Mouse (Mus musculus) intestine, embryonic 16.5 days (tissue): ENCODE data around the gene Ptgr1. TPM values are rescaled to one million over a fixed set of nuclear protein-coding genes. Genes with fewer than 3 reads are reported as not detected.

ENCODE experiments used
- polyA plus RNA-seq: library from polyadenylated mRNA; unstranded; fragments of >200 nt; fragmentation: Nextera tagmentation; extraction: Ambion mirVana; gene quantifications from 2 replicates; pipeline ENCODE4 v1.2.1, GENCODE M21; 2015

Gene Ptgr1
- polyA plus RNA-seq, 1 experiment from 2014 or later, result 45.5 TPM

Other genes starting within 250 kb of the Ptgr1 start
- not detected in 2 replicates for gene Olfr267, start 199.4 kb downstream of the Ptgr1 start, polyA plus RNA-seq
- 21.4 and 23.7 TPM in 2 replicates for gene Ecpas, start 74.4 kb downstream of the Ptgr1 start, polyA plus RNA-seq
- gene Zkscan16, start 43.5 kb downstream of the Ptgr1 start, polyA plus RNA-seq, result 0.16 and 0.29 TPM in 2 replicates
- gene Dnajc25, start 7.9 kb upstream of the Ptgr1 start, polyA plus RNA-seq, result 5.6 and 8.3 TPM in 2 replicates
- 9.3 and 10.8 TPM in 2 replicates for gene Gm20503, start 16.1 kb upstream of the Ptgr1 start, polyA plus RNA-seq
- 76.5 and 86.1 TPM in 2 replicates for gene Gng10, start 48.0 kb upstream of the Ptgr1 start, polyA plus RNA-seq
- not detected in 2 replicates for gene AI481877, start 151.9 kb upstream of the Ptgr1 start, polyA plus RNA-seq
- gene Ugcg, start 202.1 kb upstream of the Ptgr1 start, polyA plus RNA-seq, result 6.9 and 7.8 TPM in 2 replicates